Mouse (Mus musculus): ENCODE data around the gene Myh7b. TPM values are rescaled to one million over a fixed set of nuclear protein-coding genes. Genes with fewer than 3 reads are reported as not detected.

The Myh7b gene
- total and polyA plus RNA-seq, 3 experiments = 0.51 TPM; not detected in 2

GRCm38 (mm10) chr2:155573996-155574395, 37.0 kb upstream of the Myh7b start:
- Histone ChIP-seq H3K36me3 (replicated peaks in 1 of 2; ENCODE audit: control insufficient read depth in 1 of 2, insufficient read depth in 1 of 2, low read length in 1 of 2) (peaks cover 0 to 61% of the 10 kb centered on the region in 2 experiments), H3K4me1 (ENCODE audit: control insufficient read depth in 1 of 2, insufficient read depth in 2 of 2) (no peaks in the 10 kb centered on the region), H3K79me2 (replicated peaks; ENCODE audit: control insufficient read depth, extremely low read depth, insufficient read depth, poor library complexity, severe bottlenecking) (no peaks in the 10 kb centered on the region), H3K27me3 (replicated peaks) (no peaks in the 10 kb centered on the region), H3K9ac (ENCODE audit: insufficient read depth, low read depth) (no peak overlapping the region), H3K9me3 (replicated peaks; ENCODE audit: low read length) (no peaks in the 10 kb centered on the region), H3K4me2 (ENCODE audit: insufficient read depth, low read depth, poor library complexity, severe bottlenecking) (no peak overlapping the region), H3K4me3 (replicated peaks in 1 of 3; ENCODE audit: low read depth in 2 of 3, low read length in 2 of 3, poor library complexity in 1 of 3) (no peak overlapping the region), H3K27ac (ENCODE audit: insufficient read depth, low read depth) (no peak overlapping the region)
- dilution Hi-C loops (cut with MboI; ENCODE audit: extremely low pct_ligation_motif_present, extremely low pct_unique_long_range_greater_than_20kb, low sequenced_read_pairs) = no loop called here
- in situ Hi-C loops (cut with MboI; ENCODE audit: low pct_ligation_motif_present, low pct_unique_long_range_greater_than_20kb, low sequenced_read_pairs) = no loop called here
- no peak for TF ChIP-seq NRF1 (IDR thresholded peaks at IDR 0.05; ENCODE audit: low read depth, low read length)
- TF ChIP-seq POLR2AphosphoS2 (IDR thresholded peaks at IDR 0.05; ENCODE audit: low read depth, low read length) = no peak
- no peak for TF ChIP-seq UBTF (IDR thresholded peaks at IDR 0.05; ENCODE audit: low read depth, low read length)
- TF ChIP-seq CTCF (conservative IDR thresholded peaks at IDR 0.05 in 1 of 2, IDR thresholded peaks at IDR 0.05 in 1 of 2; ENCODE audit: low read depth in 2 of 2, low read length in 2 of 2) = no peak
- TF ChIP-seq E2F4 (IDR thresholded peaks at IDR 0.05; ENCODE audit: insufficient replicate concordance, low read depth, low read length) = no peak
- no peak for TF ChIP-seq BHLHE40 (IDR thresholded peaks at IDR 0.05; ENCODE audit: low read depth, low read length)
- no peak for TF ChIP-seq MAX (IDR thresholded peaks at IDR 0.05; ENCODE audit: low read length)
- TF ChIP-seq USF1 (IDR thresholded peaks at IDR 0.05; ENCODE audit: low read depth, low read length) = no peak
- no peak for TF ChIP-seq MYC (IDR thresholded peaks at IDR 0.05; ENCODE audit: low read depth, low read length)
- TF ChIP-seq ZNF384 (IDR thresholded peaks at IDR 0.05; ENCODE audit: low read depth, low read length) = no peak
- TF ChIP-seq CHD2 (IDR thresholded peaks at IDR 0.05; ENCODE audit: low read length) = no peak
- TF ChIP-seq HCFC1 (IDR thresholded peaks at IDR 0.05; ENCODE audit: low read depth, low read length) = no peak
- no peak for TF ChIP-seq USF2 (conservative IDR thresholded peaks at IDR 0.05; ENCODE audit: low read depth, low read length)
- no peak for TF ChIP-seq GABPA (IDR thresholded peaks at IDR 0.05; ENCODE audit: insufficient replicate concordance, low read depth, low read length)
- no peak for TF ChIP-seq TCF12 (IDR thresholded peaks at IDR 0.05; ENCODE audit: low read depth, low read length)
- DNase-seq (ENCODE audit: extremely low read depth) = no peak

GRCm38 (mm10) chr2:155574700-155575099, 36.3 kb upstream of the Myh7b start:
- no peaks in the 10 kb centered on the region for H3K4me1 ChIP-seq (ENCODE audit: control insufficient read depth in 1 of 2, insufficient read depth in 2 of 2)
- H3K79me2 ChIP-seq (replicated peaks; ENCODE audit: control insufficient read depth, extremely low read depth, insufficient read depth, poor library complexity, severe bottlenecking) = no peaks in the 10 kb centered on the region
- H3K9ac ChIP-seq (ENCODE audit: insufficient read depth, low read depth) = no peak overlapping the region
- no peaks in the 10 kb centered on the region for H3K9me3 ChIP-seq (replicated peaks; ENCODE audit: low read length)
- DNase-seq (ENCODE audit: extremely low read depth) = no peak
- no peaks in the 10 kb centered on the region for H3K27me3 ChIP-seq (replicated peaks)
- no peak overlapping the region for H3K4me2 ChIP-seq (ENCODE audit: insufficient read depth, low read depth, poor library complexity, severe bottlenecking)
- H3K36me3 ChIP-seq (replicated peaks in 1 of 2; ENCODE audit: control insufficient read depth in 1 of 2, insufficient read depth in 1 of 2, low read length in 1 of 2) = peaks cover 0 to 58% of the 10 kb centered on the region in 2 experiments
- TF ChIP-seq MEF2A (IDR thresholded peaks at IDR 0.05; ENCODE audit: borderline replicate concordance, low read depth, low read length) (no peak), ZKSCAN1 (IDR thresholded peaks at IDR 0.05; ENCODE audit: borderline replicate concordance, low read depth, low read length) (no peak)
- no peak overlapping the region for H3K4me3 ChIP-seq (replicated peaks in 1 of 3; ENCODE audit: low read depth in 2 of 3, low read length in 2 of 3, poor library complexity in 1 of 3)
- in situ Hi-C loops (cut with MboI; ENCODE audit: low pct_ligation_motif_present, low pct_unique_long_range_greater_than_20kb, low sequenced_read_pairs) (no loop called here), dilution Hi-C loops (cut with MboI; ENCODE audit: extremely low pct_ligation_motif_present, extremely low pct_unique_long_range_greater_than_20kb, low sequenced_read_pairs) (no loop called here)
- no peak overlapping the region for H3K27ac ChIP-seq (ENCODE audit: insufficient read depth, low read depth)

All from CH12.LX (cell line).